Mouse (Mus musculus): Measurements from ENCODE around the gene H2-Ob. TPM values are rescaled to one million over a fixed set of nuclear protein-coding genes. Genes with fewer than 3 reads are reported as not detected.
"Not testable (repeated sequence)": the region's sequence is repeated elsewhere in the genome, so short reads cannot be mapped to it uniquely, and the experiment has no call there.

H2-Ob gene
- polyA plus RNA-seq, 1 experiment from 2014 or later, result 0.11 TPM

DNA sequence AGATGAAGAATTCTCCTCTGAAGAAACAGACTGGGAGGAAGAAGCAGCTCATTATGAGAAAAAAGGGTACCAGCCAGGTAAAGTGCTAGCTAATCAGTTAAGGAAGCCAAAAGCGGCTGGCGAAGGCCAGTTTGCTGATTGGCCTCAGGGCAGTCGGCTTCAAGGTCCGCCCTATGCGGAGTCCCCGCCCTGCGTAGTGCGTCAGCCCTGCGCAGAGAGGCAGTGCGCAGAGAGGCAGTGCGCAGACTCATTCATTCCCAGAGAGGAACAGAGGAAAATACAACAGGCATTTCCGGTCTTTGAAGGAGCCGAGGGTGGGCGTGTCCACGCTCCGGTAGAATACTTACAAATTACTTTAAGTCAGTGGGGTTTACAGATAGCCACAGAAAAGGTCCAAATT is 18.3 kb upstream of the H2-Ob start:
- H3K9me3 ChIP-seq (ENCODE audit: control insufficient read depth, low read length); ATAC-seq (replicated peaks; ENCODE audit: low FRiP score, low TSS enrichment, low read depth); DNase-seq (ENCODE audit: low spot score); H3K9ac ChIP-seq (ENCODE audit: low read length); H3K36me3 ChIP-seq (ENCODE audit: control insufficient read depth, insufficient read depth, low read length); H3K4me3 ChIP-seq (ENCODE audit: low read depth, low read length); H3K27me3 ChIP-seq (replicated peaks; ENCODE audit: control insufficient read depth, insufficient read depth, low read length); H3K4me1 ChIP-seq (replicated peaks; ENCODE audit: control insufficient read depth, insufficient read depth, low read length); H3K27ac ChIP-seq (ENCODE audit: low read depth); H3K4me2 ChIP-seq (ENCODE audit: low read length): not testable (repeated sequence)
- 87% methylated on average over 3 of the region's 16 CpGs for WGBS

DNA sequence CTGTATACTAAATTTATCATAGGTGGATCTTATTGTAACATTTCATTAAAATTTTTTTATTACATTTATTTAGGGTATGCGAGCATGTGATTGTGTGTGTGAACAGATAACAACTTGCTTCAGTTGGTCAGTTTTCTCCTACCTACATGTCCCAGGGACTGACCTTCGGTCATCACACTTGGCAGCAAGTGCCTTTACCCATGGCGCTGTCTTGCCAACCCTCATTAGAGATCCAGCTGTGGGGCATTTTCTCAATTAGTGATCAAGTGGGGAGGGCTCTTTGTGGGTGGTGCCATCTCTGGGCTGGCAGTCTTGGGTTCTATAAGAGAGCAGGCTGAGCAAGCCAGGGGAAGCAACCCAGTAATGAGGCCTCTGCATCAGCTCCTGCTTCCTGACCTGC is 13.9 kb upstream of the H2-Ob start:
- Histone ChIP-seq H3K4me3 (ENCODE audit: low read depth, low read length) (no peak overlapping the region), H3K9ac (ENCODE audit: low read length) (no peak overlapping the region), H3K27me3 (replicated peaks; ENCODE audit: control insufficient read depth, insufficient read depth, low read length) (no peaks in the 10 kb centered on the region), H3K27ac (ENCODE audit: low read depth) (no peak overlapping the region), H3K9me3 (ENCODE audit: control insufficient read depth, low read length) (no peaks in the 10 kb centered on the region), H3K36me3 (ENCODE audit: control insufficient read depth, insufficient read depth, low read length) (no peaks in the 10 kb centered on the region), H3K4me2 (ENCODE audit: low read length) (no peak overlapping the region), H3K4me1 (replicated peaks; ENCODE audit: control insufficient read depth, insufficient read depth, low read length) (no peaks in the 10 kb centered on the region)
- DNase-seq (ENCODE audit: low spot score) (no peak), ATAC-seq (replicated peaks; ENCODE audit: low FRiP score, low TSS enrichment, low read depth) (no peak)
- WGBS, result 93% methylated on average over 3 of the region's 3 CpGs

DNA sequence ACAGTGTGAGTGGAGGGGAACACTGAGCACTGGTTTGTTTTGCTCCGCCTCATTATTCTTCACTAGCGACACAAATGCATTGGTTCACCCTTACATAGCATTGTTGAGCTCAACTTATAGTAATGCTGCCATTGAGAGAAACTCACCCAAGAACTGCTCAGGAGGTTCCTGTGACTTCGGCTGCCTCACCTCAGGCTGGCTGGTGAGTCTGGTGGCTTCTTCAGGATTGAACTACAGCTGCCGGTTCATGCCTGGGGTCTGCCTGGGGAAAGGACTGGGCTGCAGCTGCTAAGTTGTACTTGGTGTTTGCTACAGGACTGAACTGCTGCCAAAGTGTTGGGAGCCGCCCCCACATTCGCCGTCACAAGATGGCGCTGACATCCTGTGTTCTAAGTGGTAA is 13.3 kb upstream of the H2-Ob start:
- DNase-seq (ENCODE audit: low spot score) (no peak), ATAC-seq (replicated peaks; ENCODE audit: low FRiP score, low TSS enrichment, low read depth) (no peak)

DNA sequence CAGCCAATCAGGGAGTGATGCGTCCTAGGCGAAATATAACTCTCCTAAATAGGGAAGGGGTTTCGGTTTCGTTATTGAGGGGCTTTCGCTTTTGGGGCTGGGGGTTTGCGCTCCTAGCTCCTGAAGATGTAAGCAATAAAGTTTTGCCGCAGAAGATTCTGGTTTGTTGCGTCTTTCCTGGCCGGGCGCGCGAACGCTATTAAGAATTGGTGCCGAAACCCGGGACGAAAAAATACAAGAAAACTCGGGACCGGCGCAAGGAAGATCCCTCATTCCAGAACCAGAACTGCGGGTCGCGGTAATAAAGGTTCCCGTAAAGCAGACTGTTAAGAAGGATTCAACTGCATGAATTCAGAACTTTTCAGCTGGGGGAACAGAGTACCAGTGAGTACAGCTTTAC is 12.8 kb upstream of the H2-Ob start:
- H3K9ac ChIP-seq (ENCODE audit: low read length); H3K36me3 ChIP-seq (ENCODE audit: control insufficient read depth, insufficient read depth, low read length); DNase-seq (ENCODE audit: low spot score); H3K27ac ChIP-seq (ENCODE audit: low read depth); H3K4me1 ChIP-seq (replicated peaks; ENCODE audit: control insufficient read depth, insufficient read depth, low read length); H3K4me3 ChIP-seq (ENCODE audit: low read depth, low read length); ATAC-seq (replicated peaks; ENCODE audit: low FRiP score, low TSS enrichment, low read depth); H3K27me3 ChIP-seq (replicated peaks; ENCODE audit: control insufficient read depth, insufficient read depth, low read length); H3K4me2 ChIP-seq (ENCODE audit: low read length); H3K9me3 ChIP-seq (ENCODE audit: control insufficient read depth, low read length): not testable (repeated sequence)
- 97% methylated on average over 13 of the region's 23 CpGs for WGBS

More for the DNA sequence above, 13.3 kb upstream of the H2-Ob start:
- Histone ChIP-seq H3K4me3 (ENCODE audit: low read depth, low read length) (no peak overlapping the region), H3K27me3 (replicated peaks; ENCODE audit: control insufficient read depth, insufficient read depth, low read length) (no peaks in the 10 kb centered on the region), H3K9ac (ENCODE audit: low read length) (no peak overlapping the region), H3K27ac (ENCODE audit: low read depth) (no peak overlapping the region), H3K36me3 (ENCODE audit: control insufficient read depth, insufficient read depth, low read length) (no peaks in the 10 kb centered on the region), H3K4me2 (ENCODE audit: low read length) (no peak overlapping the region), H3K9me3 (ENCODE audit: control insufficient read depth, low read length) (no peaks in the 10 kb centered on the region), H3K4me1 (replicated peaks; ENCODE audit: control insufficient read depth, insufficient read depth, low read length) (no peaks in the 10 kb centered on the region)
- 97% methylated on average over 8 of the region's 8 CpGs for WGBS

DNA sequence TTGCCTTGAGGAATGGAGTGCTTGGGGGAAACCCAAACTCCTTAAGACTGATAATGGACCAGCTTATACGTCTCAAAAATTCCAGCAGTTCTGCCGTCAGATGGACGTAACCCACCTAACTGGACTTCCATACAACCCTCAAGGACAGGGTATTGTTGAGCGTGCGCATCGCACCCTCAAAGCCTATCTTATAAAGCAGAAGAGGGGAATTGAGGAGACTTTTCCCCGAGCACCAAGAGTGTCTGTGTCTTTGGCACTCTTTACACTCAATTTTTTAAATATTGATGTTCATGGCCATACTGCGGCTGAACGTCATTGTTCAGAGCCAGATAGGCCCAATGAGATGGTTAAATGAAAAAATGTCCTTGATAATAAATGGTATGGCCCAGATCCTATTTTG is 7.7 kb upstream of the H2-Ob start:
- H3K9ac ChIP-seq (ENCODE audit: low read length); H3K27me3 ChIP-seq (replicated peaks; ENCODE audit: control insufficient read depth, insufficient read depth, low read length); ATAC-seq (replicated peaks; ENCODE audit: low FRiP score, low TSS enrichment, low read depth); H3K9me3 ChIP-seq (ENCODE audit: control insufficient read depth, low read length); H3K4me1 ChIP-seq (replicated peaks; ENCODE audit: control insufficient read depth, insufficient read depth, low read length); DNase-seq (ENCODE audit: low spot score); H3K4me2 ChIP-seq (ENCODE audit: low read length); H3K27ac ChIP-seq (ENCODE audit: low read depth); H3K36me3 ChIP-seq (ENCODE audit: control insufficient read depth, insufficient read depth, low read length); H3K4me3 ChIP-seq (ENCODE audit: low read depth, low read length): not testable (repeated sequence)
- WGBS, result 98% methylated on average over 5 of the region's 9 CpGs

DNA sequence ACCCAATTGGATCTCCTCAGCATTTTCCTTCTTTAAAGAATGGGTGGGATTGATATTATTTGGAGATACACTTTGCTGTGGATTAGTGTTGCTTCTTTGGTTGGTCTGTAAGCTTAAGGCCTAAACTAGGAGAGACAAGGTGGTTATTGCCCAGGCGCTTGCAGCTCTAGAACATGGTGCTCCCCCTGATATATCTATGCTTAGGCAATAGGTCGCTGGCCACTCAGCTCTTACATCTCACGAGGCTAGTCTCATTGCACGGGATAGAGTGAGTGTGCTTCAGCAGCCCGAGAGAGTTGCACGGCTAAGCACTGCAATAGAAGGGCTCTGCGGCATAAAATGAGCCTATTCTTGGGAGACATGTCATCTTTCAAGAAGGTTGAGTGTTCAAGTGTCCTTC is 6.7 kb upstream of the H2-Ob start:
- not testable (repeated sequence) for H3K9me3 ChIP-seq (ENCODE audit: control insufficient read depth, low read length); H3K4me1 ChIP-seq (replicated peaks; ENCODE audit: control insufficient read depth, insufficient read depth, low read length); H3K36me3 ChIP-seq (ENCODE audit: control insufficient read depth, insufficient read depth, low read length); H3K4me3 ChIP-seq (ENCODE audit: low read depth, low read length); H3K9ac ChIP-seq (ENCODE audit: low read length); H3K27ac ChIP-seq (ENCODE audit: low read depth); ATAC-seq (replicated peaks; ENCODE audit: low FRiP score, low TSS enrichment, low read depth); H3K4me2 ChIP-seq (ENCODE audit: low read length); DNase-seq (ENCODE audit: low spot score); H3K27me3 ChIP-seq (replicated peaks; ENCODE audit: control insufficient read depth, insufficient read depth, low read length)
- WGBS, result 83% methylated on average over 4 of the region's 7 CpGs

DNA sequence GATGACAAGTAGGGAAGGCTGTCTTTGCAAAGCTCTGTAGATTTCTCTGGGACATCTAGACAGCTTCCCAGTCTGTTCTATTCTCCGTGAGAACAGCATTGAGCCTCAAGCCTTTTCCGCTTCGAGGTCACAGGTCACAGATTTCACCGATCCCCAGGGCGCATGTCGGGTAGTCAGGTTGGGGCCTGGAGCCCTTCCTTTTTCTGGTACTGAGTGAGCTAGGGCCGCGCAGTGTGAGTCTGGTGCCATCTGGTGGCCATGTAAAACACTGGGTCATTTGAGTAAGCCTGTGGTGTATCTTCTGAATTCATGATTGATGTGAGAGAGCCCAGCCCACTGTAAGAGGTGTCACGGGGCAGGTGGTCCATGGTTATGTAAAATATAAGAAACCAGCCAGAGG is 3.8 kb upstream of the H2-Ob start:
- Histone ChIP-seq H3K36me3 (ENCODE audit: control insufficient read depth, insufficient read depth, low read length) (no peaks in the 10 kb centered on the region), H3K27me3 (replicated peaks; ENCODE audit: control insufficient read depth, insufficient read depth, low read length) (no peaks in the 10 kb centered on the region), H3K9ac (ENCODE audit: low read length) (no peak overlapping the region), H3K4me2 (ENCODE audit: low read length) (no peak overlapping the region), H3K4me1 (replicated peaks; ENCODE audit: control insufficient read depth, insufficient read depth, low read length) (no peaks in the 10 kb centered on the region), H3K27ac (ENCODE audit: low read depth) (no peak overlapping the region), H3K9me3 (ENCODE audit: control insufficient read depth, low read length) (no peaks in the 10 kb centered on the region), H3K4me3 (ENCODE audit: low read depth, low read length) (no peak overlapping the region)
- 47% methylated on average over 9 of the region's 9 CpGs for WGBS
- DNase-seq (ENCODE audit: low spot score), result peak; percentile 64
- no peak for ATAC-seq (replicated peaks; ENCODE audit: low FRiP score, low TSS enrichment, low read depth)

DNA sequence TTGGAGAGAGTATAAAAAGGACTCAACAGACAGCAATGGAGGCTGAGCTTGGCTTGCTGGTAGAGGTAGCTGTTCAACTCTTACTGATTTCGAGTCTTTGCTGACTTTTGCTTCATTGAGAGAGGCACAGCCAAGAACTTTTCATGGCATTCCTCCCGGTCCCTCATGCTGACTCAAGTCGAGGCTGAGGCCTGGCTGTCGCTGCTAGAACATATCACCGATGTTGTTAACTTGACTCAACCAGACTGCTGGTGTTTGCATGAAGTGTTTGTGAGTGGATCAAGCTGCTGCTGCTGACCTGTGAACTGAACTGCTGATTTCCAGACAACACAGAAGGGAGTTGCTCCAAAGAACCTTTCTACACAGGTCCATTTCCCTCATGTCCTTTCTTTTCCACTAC is 2.0 kb upstream of the H2-Ob start:
- WGBS, result 80% methylated on average over 5 of the region's 5 CpGs
- no peaks in the 10 kb centered on the region for H3K36me3 ChIP-seq (ENCODE audit: control insufficient read depth, insufficient read depth, low read length)
- no peaks in the 10 kb centered on the region for H3K27me3 ChIP-seq (replicated peaks; ENCODE audit: control insufficient read depth, insufficient read depth, low read length)
- no peak overlapping the region for H3K4me3 ChIP-seq (ENCODE audit: low read depth, low read length)
- DNase-seq (ENCODE audit: low spot score), result no peak
- peaks cover under 1% of the 10 kb centered on the region; the same call in 1 of the 2 replicates for H3K9me3 ChIP-seq (ENCODE audit: control insufficient read depth, low read length)
- no peaks in the 10 kb centered on the region for H3K4me1 ChIP-seq (replicated peaks; ENCODE audit: control insufficient read depth, insufficient read depth, low read length)
- H3K9ac ChIP-seq (ENCODE audit: low read length), result no peak overlapping the region
- H3K4me2 ChIP-seq (ENCODE audit: low read length), result no peak overlapping the region
- H3K27ac ChIP-seq (ENCODE audit: low read depth), result no peak overlapping the region
- ATAC-seq (replicated peaks; ENCODE audit: low FRiP score, low TSS enrichment, low read depth), result no peak

DNA sequence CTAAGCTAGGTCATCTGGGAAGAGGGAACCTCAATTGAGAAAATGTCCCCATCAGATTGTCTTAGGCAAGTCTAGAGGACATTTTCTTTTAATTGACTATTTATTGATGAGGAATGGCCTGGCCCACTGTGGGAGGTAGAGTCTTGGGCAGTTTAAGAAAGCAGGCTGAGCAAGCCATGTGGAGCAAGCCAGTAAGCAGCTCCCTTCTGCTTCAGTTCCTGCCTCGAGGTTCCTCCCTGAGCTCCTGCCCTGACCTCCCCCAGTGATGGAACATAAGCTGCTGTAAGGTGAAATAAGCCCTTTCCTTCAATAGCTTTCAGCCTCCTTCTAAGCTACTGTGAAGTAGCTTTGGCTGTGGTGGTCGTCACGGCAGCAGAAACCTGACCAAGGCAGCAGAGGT is 962 bp upstream of the H2-Ob start:
- DNase-seq (ENCODE audit: low spot score) (no peak), ATAC-seq (replicated peaks; ENCODE audit: low FRiP score, low TSS enrichment, low read depth) (no peak)
- no peak overlapping the region for H3K4me2 ChIP-seq (ENCODE audit: low read length)
- no peak overlapping the region for H3K9ac ChIP-seq (ENCODE audit: low read length)
- H3K27ac ChIP-seq (ENCODE audit: low read depth), result no peak overlapping the region
- peaks cover 3% of the 10 kb centered on the region; the same call in 1 of the 2 replicates for H3K9me3 ChIP-seq (ENCODE audit: control insufficient read depth, low read length)
- no peaks in the 10 kb centered on the region for H3K36me3 ChIP-seq (ENCODE audit: control insufficient read depth, insufficient read depth, low read length)
- no peaks in the 10 kb centered on the region for H3K27me3 ChIP-seq (replicated peaks; ENCODE audit: control insufficient read depth, insufficient read depth, low read length)
- H3K4me3 ChIP-seq (ENCODE audit: low read depth, low read length), result no peak overlapping the region
- no peaks in the 10 kb centered on the region for H3K4me1 ChIP-seq (replicated peaks; ENCODE audit: control insufficient read depth, insufficient read depth, low read length)
- WGBS, result 76% methylated on average over 3 of the region's 3 CpGs

All from intestine, embryonic 14.5 days (tissue).